Mouse (Mus musculus) testis, adult 2 months (tissue): Measurements from ENCODE around the gene Gpc6.

Experiments used
- CTCF ChIP-seq: fragments of 200-500 bp; IDR thresholded peaks from 2 replicates; pipeline ENCODE4 v1.5.1; 2012; ENCODE audit warnings: low read depth, mild to moderate bottlenecking, inconsistent platforms, low read length, moderate library complexity; ENCODE audit not compliant: control insufficient read depth, insufficient read depth, insufficient replicate concordance
- POLR2A ChIP-seq: fragments of 200-500 bp; IDR thresholded peaks from 2 replicates; pipeline ENCODE4 v1.6.1; 2012; ENCODE audit warnings: low read depth, mild to moderate bottlenecking, inconsistent platforms, low read length, moderate library complexity; ENCODE audit not compliant: control insufficient read depth

GRCm38 (mm10) chr14:117708817-117709216, 783.7 kb downstream of the Gpc6 start:
- TF ChIP-seq POLR2A (no peak), CTCF (no peak)
